Mouse (Mus musculus): ENCODE data around the gene Srcin1.

Gene Srcin1

DNA sequence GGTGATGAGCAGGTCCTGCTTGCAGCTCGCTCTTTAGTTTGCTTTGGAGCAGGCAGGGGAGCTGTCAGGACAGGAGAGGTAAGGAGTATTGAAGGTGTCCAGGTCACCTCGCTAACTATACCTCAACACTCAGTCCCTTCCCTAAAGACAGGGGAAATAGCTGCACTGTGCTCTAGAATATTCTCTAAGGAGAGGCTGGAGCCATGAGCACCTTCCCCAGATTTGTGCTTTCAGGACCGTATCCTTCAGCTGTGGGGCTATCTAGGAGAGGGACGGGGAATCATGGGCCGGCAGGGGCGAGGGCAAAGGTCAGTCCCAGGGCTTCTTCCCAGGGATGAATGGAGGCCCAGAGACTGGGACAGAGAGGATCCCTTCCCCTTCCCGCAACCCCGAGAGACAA is 23.8 kb downstream of the Srcin1 start:
- Histone ChIP-seq H3K36me3 (ENCODE audit: control insufficient read depth, insufficient read depth, low read length, poor library complexity, severe bottlenecking) (no peaks in the 10 kb centered on the region), H3K27me3 (ENCODE audit: control insufficient read depth, insufficient read depth, low read length, poor library complexity, severe bottlenecking) (no peaks in the 10 kb centered on the region)
- no peak for DNase-seq (ENCODE audit: low read depth, low spot score)

DNA sequence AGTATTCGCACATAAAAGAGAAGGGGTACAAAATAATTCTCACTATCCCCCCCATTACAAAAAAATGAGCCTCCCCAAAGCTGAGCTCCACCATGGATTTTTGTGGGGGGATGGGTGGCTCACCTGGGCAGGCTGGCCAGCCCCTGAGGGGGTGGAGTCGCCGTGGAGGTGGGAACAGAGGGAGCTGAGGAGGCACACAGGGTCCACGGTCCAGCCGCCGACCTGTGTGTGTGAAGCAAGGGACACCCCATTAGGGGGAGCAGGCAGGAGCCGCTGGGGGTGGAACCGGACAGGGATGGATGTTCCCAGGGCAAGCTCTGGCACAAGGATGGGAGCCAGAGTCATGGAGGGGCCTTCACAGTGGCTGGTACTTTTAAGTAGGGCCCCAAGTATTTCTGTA is 27.2 kb downstream of the Srcin1 start:
- H3K27me3 ChIP-seq (ENCODE audit: control insufficient read depth, insufficient read depth, low read length, poor library complexity, severe bottlenecking) = no peaks in the 10 kb centered on the region
- H3K36me3 ChIP-seq (ENCODE audit: control insufficient read depth, insufficient read depth, low read length, poor library complexity, severe bottlenecking) = no peaks in the 10 kb centered on the region
- no peak for DNase-seq (ENCODE audit: low read depth, low spot score)

DNA sequence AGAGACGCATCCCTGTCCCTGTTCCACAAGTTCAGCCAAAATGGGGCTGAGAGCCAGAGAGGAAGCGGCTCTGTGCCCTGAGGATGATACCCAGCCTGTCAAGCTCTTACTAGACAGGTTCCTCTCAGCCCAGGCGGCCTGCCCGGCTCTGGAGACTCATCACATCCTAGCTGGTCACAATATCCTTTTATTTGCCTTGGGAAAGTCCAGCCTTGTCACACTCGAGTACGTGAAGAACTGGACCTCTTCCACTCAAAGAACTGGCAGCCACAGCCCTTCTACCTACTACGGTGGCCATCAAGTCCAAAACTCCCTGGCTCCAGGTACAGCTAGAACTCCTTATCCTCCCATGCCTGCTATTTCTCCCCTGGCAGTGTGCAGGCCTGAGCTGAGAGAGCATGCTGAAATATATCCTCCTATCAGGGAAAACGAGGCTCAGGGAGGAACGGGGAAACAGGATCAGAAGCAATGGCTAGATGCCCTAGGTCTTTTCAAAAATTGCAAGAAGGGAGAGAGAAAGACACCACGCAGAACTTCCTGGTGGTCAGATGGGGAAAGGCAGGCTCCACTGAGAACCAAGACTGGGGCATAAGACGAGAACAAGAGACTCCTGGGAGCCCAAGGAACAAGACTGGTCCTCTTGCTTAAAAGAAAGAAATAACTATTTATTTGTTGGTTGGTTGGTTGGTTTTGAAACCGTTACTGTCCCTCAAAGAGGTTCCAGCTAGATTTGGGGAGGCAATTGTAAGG is 27.9 kb downstream of the Srcin1 start:
- H3K27me3 ChIP-seq (ENCODE audit: control insufficient read depth, insufficient read depth, low read length, poor library complexity, severe bottlenecking) = no peaks in the 10 kb centered on the region
- H3K36me3 ChIP-seq (ENCODE audit: control insufficient read depth, insufficient read depth, low read length, poor library complexity, severe bottlenecking) = no peaks in the 10 kb centered on the region
- no peak for DNase-seq (ENCODE audit: low read depth, low spot score)

DNA sequence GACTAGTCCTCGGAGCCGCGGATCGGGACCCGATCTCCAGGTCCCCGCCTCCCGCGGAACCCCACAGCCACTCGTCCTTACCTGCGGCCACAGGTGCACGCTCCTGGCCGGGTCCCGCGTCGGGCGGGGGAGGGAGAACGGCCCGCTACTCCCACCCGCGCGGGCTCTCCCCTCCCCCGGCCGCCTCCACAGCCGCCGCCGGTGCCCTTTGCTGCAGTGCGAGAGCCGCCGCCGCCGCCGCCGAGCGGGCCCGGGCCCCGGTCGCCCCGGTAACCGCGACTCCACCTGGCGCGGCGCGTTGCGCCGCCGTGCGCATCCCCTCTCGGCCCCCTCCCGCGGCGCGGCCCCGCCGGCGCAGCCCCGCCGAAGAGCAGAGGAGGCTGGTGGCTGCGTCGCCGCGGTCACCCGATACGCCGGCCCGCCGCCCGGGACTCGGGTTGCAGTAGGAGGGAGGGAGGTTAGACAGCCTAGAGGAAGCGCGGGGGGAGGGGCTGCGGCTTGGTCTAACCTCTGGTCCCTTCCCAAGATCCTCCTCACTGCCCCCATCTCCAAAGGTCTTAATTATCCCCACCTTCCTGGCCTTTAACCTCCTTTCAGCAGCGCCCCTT is 29.1 kb downstream of the Srcin1 start:
- H3K27me3 ChIP-seq (ENCODE audit: control insufficient read depth, insufficient read depth, low read length, poor library complexity, severe bottlenecking) = no peaks in the 10 kb centered on the region
- no peak for DNase-seq (ENCODE audit: low read depth, low spot score)

DNA sequence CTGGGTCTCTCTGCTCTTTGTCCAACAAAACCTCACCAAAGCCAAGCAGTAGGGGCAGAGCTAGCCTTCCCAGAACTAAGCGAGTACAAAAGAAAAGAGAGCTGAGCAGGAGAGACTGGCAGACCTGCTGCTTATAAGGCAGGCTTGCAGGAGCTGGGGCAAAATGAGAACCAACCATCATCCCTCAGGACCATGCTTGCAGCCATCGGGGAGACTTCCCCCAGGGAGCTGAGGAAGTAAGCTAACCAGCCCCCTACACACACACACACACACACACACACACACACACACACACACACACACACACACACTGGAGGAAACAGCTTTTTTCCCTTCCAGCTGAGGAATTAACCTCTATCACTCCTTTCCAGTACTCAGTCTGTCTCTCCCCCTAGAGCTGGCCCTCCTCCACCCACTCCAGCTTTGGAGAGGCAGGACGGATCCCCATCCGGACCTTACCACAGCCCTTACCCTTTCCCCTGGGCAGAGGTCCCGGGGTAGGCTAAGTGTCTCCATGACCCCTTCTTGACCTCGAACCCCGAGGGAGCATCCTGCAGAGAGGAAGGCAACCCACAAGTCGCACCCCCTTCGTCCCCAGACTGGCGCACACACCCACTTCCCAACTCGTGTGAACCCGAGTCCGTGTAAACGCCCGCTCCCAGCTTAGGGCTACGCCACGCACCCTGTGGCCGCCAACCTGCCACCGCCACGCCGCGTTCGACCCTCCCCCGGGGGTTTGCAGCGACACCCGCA is 30.0 kb downstream of the Srcin1 start:
- H3K36me3 ChIP-seq (ENCODE audit: control insufficient read depth, insufficient read depth, low read length, poor library complexity, severe bottlenecking) = no peaks in the 10 kb centered on the region
- DNase-seq (ENCODE audit: low read depth, low spot score) = no peak

More for the DNA sequence above, 29.1 kb downstream of the Srcin1 start:
- no peaks in the 10 kb centered on the region for H3K36me3 ChIP-seq (ENCODE audit: control insufficient read depth, insufficient read depth, low read length, poor library complexity, severe bottlenecking)

DNA sequence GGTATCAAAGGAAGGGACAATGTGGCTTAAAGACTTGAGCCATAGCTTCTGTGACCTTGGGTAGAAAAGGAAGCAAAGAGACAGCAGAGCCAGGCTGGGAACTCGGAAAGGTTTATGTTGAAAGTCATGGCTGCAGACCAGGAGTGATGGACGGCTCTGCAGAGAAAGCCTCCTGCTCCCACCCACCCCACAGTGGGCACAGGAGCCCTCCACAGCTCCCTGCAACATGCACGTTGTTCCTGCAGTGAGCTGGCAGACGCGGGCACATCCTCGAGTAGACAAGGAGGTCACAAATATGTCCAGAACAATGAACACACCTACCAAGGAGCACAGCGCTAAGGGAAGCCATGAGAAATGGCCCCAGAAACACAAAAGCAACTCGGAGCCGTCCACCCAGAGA is 32.1 kb downstream of the Srcin1 start:
- no peak for DNase-seq (ENCODE audit: low read depth, low spot score)
- Histone ChIP-seq H3K36me3 (ENCODE audit: control insufficient read depth, insufficient read depth, low read length, poor library complexity, severe bottlenecking) (no peaks in the 10 kb centered on the region), H3K27me3 (ENCODE audit: control insufficient read depth, insufficient read depth, low read length, poor library complexity, severe bottlenecking) (no peaks in the 10 kb centered on the region)

More for the DNA sequence above, 30.0 kb downstream of the Srcin1 start:
- H3K27me3 ChIP-seq (ENCODE audit: control insufficient read depth, insufficient read depth, low read length, poor library complexity, severe bottlenecking) = no peaks in the 10 kb centered on the region

DNA sequence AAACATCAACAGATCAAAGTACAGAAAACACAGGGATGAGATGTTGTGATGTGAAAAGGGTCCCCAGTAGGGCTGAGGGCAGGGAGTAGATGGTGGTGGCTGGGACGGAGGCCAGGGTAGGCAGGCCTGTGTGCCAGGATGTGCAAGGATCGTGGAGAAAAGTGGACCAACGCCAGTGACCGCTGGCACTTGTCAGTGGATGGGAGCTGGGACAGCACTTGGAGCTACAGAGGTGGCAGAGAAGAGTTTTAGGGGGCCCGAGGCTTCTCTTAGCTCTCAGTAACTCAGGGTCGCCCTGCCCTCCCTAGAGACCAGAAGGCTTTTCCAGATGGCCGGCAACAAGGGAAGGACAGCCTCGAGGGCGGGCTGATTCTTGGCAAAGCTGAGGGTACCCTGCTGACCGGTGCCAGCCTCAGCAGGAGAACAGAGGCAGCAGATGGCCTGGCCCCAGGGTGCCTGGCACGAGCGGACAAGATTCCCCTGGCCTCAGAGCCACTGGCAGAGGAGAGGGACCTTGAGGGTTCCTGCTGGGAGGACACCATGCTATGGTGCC is 32.7 kb downstream of the Srcin1 start:
- no peak for DNase-seq (ENCODE audit: low read depth, low spot score)
- Histone ChIP-seq H3K36me3 (ENCODE audit: control insufficient read depth, insufficient read depth, low read length, poor library complexity, severe bottlenecking) (no peaks in the 10 kb centered on the region), H3K27me3 (ENCODE audit: control insufficient read depth, insufficient read depth, low read length, poor library complexity, severe bottlenecking) (no peaks in the 10 kb centered on the region)

DNA sequence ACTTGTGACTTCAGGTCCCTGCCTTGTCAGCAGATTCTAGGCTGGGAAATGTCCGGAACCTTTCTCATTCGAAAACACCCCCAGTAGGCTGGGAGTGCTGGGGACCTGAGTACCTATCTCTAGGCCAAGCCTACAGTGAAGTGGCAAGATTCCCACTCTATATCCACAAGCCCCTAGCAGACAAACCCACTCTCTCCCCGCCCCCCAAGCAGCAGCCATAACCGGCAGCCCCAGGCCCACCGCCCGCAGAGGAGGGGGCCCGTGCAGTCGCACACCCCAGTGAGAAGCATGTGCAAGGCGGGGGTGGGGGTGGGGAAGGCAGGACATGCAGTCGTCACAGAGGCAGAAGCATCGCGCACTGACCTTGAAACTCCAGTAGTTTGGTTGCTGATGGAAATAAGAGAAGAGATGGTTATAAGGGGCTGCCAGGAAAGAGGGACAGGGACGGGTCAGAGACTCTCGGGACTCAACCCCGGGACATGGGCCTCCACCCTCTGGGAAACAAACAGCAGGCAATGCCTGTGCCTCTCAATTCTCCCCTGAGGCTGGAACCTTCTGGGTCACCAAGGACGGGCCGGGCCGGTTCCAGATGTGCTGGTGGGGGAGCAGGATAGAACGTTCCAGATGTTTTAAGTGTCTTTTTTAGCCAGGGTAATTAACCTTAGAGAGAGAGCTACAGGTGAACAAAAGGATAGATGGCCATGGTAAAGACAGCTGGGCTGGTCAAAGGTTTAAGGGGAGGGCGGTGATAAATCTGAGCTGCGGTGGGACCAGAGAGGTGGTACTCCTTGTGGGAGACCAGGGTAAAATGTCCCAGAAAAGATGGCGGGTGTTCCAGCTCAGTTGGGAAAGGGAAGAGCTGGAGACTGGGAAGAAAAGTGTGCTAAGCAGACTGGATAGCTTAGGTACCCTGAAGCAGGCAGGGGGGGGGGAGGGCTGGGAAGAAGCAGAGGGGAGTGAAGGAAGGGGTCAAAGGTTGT is 33.5 kb downstream of the Srcin1 start:
- H3K27me3 ChIP-seq (ENCODE audit: control insufficient read depth, insufficient read depth, low read length, poor library complexity, severe bottlenecking) = no peaks in the 10 kb centered on the region
- no peaks in the 10 kb centered on the region for H3K36me3 ChIP-seq (ENCODE audit: control insufficient read depth, insufficient read depth, low read length, poor library complexity, severe bottlenecking)
- no peak for DNase-seq (ENCODE audit: low read depth, low spot score)

DNA sequence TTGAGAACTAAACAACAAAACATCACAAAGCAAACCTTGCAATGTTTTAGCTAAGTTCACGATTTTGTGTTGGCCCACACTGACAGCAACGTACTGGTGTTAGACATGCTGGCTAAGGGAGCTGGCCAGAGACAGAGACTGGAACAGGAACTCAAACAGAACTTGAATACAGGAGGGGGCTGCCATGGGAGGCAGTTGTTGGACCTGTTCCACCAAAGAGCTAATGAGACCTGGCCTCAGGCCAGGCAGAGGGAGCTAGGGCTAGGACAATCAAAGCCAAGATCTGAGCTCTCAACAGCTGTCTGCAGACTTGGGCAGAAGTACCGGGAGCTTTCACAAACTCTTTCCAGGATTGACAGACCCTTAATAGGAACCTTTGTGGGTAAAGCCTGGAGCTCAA is 35.4 kb downstream of the Srcin1 start:
- Histone ChIP-seq H3K27me3 (ENCODE audit: control insufficient read depth, insufficient read depth, low read length, poor library complexity, severe bottlenecking) (no peaks in the 10 kb centered on the region; the same call in 1 of the 2 replicates), H3K36me3 (ENCODE audit: control insufficient read depth, insufficient read depth, low read length, poor library complexity, severe bottlenecking) (no peaks in the 10 kb centered on the region)
- DNase-seq (ENCODE audit: low read depth, low spot score) = no peak

DNA sequence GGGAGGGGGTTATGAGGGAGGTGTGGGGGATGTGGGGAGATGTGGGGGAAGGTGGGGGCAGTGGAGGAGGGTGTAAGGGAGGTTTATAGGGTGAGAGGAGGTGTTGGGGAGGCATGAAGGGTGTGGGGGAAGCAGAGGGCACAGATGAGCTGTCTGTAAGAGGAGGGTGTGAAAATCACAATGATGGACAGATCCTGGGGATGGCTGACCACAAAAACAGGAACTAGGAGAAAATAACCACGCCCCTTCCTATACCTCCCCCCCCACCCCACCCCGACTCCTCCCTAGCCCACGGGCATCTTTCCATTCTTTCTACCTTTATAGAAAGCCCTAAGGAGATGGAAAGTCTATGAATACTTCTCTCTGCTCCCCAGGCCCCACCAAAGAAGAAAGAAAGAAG is 35.9 kb downstream of the Srcin1 start:
- no peak for DNase-seq (ENCODE audit: low read depth, low spot score)
- no peaks in the 10 kb centered on the region; the same call in 1 of the 2 replicates for H3K27me3 ChIP-seq (ENCODE audit: control insufficient read depth, insufficient read depth, low read length, poor library complexity, severe bottlenecking)
- no peaks in the 10 kb centered on the region for H3K36me3 ChIP-seq (ENCODE audit: control insufficient read depth, insufficient read depth, low read length, poor library complexity, severe bottlenecking)

DNA sequence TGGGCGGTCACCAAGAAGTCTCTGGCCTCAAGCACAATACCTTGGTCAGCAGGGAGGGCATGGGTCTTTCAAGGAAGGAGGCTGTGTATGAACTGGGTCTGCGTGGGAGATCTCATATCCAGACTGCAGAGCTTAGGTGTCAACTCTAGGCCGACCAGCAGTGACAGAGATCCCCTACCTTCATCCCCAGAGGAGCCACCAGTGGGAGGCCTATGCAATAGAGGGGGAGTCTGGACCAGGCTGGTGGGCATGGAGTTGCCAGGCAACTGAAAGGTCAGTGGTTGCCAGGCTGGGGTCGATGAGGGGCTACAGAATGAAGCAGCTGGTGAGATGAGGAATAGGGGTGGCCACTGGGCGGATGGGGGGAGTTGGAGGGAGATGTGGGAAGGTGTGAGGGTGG is 36.4 kb downstream of the Srcin1 start:
- DNase-seq (ENCODE audit: low read depth, low spot score) = no peak
- H3K27me3 ChIP-seq (ENCODE audit: control insufficient read depth, insufficient read depth, low read length, poor library complexity, severe bottlenecking) = peaks cover 1% of the 10 kb centered on the region; the same call in 1 of the 2 replicates

DNA sequence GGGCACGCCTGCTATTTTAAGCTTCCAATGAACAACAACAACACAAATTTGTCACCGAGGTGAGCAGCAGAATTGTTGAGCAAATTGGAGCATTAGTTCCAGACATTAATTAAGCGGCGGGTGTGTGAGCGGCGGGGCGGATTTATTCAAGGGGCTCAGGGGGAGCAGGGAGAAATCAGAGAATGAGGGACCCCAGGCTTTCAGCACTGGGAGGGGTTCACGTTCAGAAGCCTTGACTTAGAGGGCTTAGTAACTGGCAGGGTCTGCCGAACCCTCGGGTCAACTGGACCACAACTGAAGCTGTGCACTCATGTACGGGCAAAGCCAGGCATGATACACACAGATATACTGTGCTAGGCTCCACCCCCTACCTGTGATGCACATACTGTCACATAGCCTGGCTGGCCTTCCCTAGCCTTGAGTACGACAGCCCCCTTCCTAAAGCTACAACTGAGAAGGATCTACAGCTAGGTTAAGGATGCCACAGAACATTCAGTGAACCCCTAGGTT is 38.4 kb downstream of the Srcin1 start:
- no peak for DNase-seq (ENCODE audit: low read depth, low spot score)
- Histone ChIP-seq H3K27me3 (ENCODE audit: control insufficient read depth, insufficient read depth, low read length, poor library complexity, severe bottlenecking) (peaks cover 1% of the 10 kb centered on the region; the same call in 1 of the 2 replicates), H3K36me3 (ENCODE audit: control insufficient read depth, insufficient read depth, low read length, poor library complexity, severe bottlenecking) (no peaks in the 10 kb centered on the region)

More for the DNA sequence above, 36.4 kb downstream of the Srcin1 start:
- no peaks in the 10 kb centered on the region for H3K36me3 ChIP-seq (ENCODE audit: control insufficient read depth, insufficient read depth, low read length, poor library complexity, severe bottlenecking)

DNA sequence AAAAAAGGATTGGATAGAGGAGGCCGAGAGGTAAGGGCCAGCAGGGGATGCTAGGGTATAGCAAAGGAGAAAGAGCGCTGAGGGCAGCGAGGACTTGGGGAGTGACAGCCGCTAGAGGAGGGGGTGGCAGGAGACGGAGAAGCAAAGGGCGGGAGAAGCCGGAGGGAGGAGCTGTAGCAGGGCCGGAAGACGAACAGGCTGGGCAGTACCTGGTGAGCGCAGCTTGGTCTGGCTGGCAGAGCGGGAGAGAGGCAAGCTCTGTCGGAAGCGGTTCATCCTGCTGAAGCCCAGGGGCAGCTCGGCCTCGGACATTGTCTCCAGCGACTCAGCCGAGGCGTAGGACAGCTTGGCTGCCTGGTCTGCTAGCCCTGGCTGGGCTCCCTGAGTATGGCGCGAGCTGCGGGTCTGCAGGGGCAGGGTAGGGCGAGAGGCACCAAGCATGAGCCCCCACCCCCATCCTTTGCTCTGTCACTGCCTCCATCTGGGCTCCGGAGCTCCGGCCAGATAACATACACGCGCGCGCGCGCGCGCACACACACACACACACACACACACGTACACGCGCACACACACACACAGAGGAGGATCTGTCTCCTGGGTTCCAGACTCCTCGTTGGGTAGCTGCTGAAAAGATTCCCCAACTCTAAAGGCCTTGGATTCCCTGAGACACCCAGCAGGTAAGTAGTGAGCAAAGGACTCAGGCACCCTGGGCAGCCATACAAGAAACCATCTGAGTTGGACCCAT is 39.0 kb downstream of the Srcin1 start:
- no peak for DNase-seq (ENCODE audit: low read depth, low spot score)
- H3K27me3 ChIP-seq (ENCODE audit: control insufficient read depth, insufficient read depth, low read length, poor library complexity, severe bottlenecking) = peaks cover 1% of the 10 kb centered on the region; the same call in 1 of the 2 replicates
- no peaks in the 10 kb centered on the region for H3K36me3 ChIP-seq (ENCODE audit: control insufficient read depth, insufficient read depth, low read length, poor library complexity, severe bottlenecking)
